Mouse (Mus musculus): Measurements from ENCODE around the gene Colgalt2.

DNA sequence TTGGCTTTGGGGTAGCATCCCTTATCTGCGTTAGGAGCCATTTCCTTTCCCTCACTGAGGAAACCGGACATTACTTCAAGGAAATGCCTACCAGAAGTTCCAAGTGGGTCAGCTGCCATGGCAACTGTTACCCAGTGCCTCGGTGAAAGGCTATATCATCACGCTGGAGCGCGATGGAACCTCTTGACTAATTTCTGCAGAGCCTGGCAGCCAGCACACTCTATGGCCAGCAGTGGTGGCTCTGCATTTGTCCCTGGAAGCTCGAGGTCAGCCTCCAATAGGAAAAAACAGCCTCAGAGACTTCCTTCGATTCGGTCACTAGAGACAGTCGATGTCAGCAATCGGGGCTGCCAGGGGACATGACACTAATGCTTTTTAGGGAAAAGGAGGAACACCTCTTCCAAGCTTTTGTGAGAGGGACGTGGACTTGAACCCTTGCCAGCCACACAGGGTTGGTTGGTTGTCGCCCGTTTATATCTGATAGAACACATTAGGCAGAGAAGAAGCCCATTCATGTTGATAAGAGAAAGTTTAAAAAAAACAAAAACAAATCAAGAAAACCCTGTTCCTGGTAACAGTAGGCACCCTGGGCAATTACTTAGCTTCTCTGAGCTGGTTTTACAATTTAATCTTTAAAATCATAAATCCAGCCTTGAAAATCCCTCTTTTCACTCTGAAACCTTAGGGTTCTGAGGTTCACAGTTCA, 157.1 kb downstream of the Colgalt2 start:
- TF ChIP-seq CTCF (IDR thresholded peaks at IDR 0.05; ENCODE audit: extremely low read depth, insufficient read depth, insufficient read length, insufficient replicate concordance) (no peak), POLR2A (IDR thresholded peaks at IDR 0.05; ENCODE audit: low read depth, low read length) (no peak)

All from spleen, adult 2 months (tissue).